Mouse (Mus musculus) megakaryocyte, embryonic 14.5 days (primary cell): Measurements from ENCODE around the gene Dgka.

Experiments used
- FLI1 ChIP-seq: IDR thresholded peaks from 2 replicates; pipeline ENCODE4 v1.6.1; 2012; ENCODE audit warnings: low read length, inconsistent platforms, mixed read lengths
- GATA1 ChIP-seq: IDR thresholded peaks from 3 replicates; pipeline ENCODE4 v1.6.1; 2012; ENCODE audit warnings: mixed read lengths, low read length, inconsistent platforms, borderline replicate concordance

DNA sequence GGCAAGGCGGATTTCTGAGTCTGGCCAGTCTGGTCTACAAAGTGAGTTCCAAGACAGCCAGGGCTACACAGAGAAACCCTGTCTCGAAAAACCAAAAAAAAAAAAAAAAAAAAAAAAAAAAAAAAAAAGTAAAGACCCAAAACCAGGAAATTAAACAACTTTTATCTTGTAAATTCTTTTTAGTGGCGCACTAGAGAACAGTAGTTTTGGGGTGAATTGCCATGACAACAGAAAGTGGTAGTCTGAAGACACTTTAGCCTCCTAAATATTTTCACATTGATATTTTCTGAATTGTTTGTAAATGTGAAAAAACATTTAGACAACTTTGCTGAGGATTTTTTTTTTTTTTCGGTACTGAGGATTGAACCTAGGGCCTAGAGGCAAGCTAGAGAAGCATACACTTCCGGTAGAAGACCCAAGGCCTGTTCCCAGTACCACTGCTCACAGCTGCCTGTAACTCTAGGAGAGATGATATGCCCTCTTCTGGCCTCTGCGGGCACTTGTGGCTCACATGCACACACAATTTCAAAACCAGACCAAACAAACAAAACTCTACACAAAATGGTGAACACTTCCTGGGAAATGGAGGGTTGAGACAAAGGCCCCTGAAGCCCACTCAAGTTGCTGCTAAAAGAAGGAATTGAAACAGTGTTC is 47.5 kb downstream of the Dgka start:
- no peak for TF ChIP-seq GATA1
- no peak for TF ChIP-seq FLI1
